Mouse (Mus musculus): Measurements from ENCODE around the gene Cask. TPM values are rescaled to one million over a fixed set of nuclear protein-coding genes. Genes with fewer than 3 reads are reported as not detected.

Gene Cask
- polyA plus RNA-seq, 1 experiment from 2014 or later, result 21.6 TPM

- DNase-seq (ENCODE audit: low spot score), result no peak
- no peaks in the 10 kb centered on the region for H3K9me3 ChIP-seq (replicated peaks; ENCODE audit: control insufficient read depth, low read length)
- no peaks in the 10 kb centered on the region for H3K36me3 ChIP-seq (replicated peaks; ENCODE audit: control insufficient read depth, insufficient read depth, low read depth, low read length)
- WGBS, result 73% methylated on average over 4 of the region's 4 CpGs
- H3K27ac ChIP-seq (replicated peaks; ENCODE audit: low read depth, low read length), result no peak overlapping the region
- H3K9ac ChIP-seq (replicated peaks; ENCODE audit: low read length), result no peak overlapping the region
- no peak overlapping the region for H3K4me2 ChIP-seq (ENCODE audit: low read depth, low read length)
- no peak overlapping the region for H3K4me3 ChIP-seq (ENCODE audit: low read depth, low read length)
- H3K27me3 ChIP-seq (ENCODE audit: control insufficient read depth, insufficient read depth, low read length), result peaks cover 2% of the 10 kb centered on the region; the same call in 1 of the 2 replicates
- H3K4me1 ChIP-seq (ENCODE audit: control insufficient read depth, insufficient read depth, low read length), result no peaks in the 10 kb centered on the region
- ATAC-seq (replicated peaks; ENCODE audit: insufficient number of reproducible peaks, low FRiP score, low TSS enrichment, low read depth), result no peak
Observed at GRCm38 (mm10) chrX:13472751-13473225, 378.4 kb downstream of the Cask start.

- Histone ChIP-seq H3K27ac (replicated peaks; ENCODE audit: low read depth, low read length) (no peak overlapping the region), H3K9ac (replicated peaks; ENCODE audit: low read length) (no peak overlapping the region), H3K36me3 (replicated peaks; ENCODE audit: control insufficient read depth, insufficient read depth, low read depth, low read length) (no peaks in the 10 kb centered on the region), H3K9me3 (replicated peaks; ENCODE audit: control insufficient read depth, low read length) (no peaks in the 10 kb centered on the region), H3K27me3 (ENCODE audit: control insufficient read depth, insufficient read depth, low read length) (peaks cover 2% of the 10 kb centered on the region; the same call in 1 of the 2 replicates), H3K4me3 (ENCODE audit: low read depth, low read length) (no peak overlapping the region), H3K4me2 (ENCODE audit: low read depth, low read length) (no peak overlapping the region), H3K4me1 (ENCODE audit: control insufficient read depth, insufficient read depth, low read length) (no peaks in the 10 kb centered on the region)
- 74% methylated on average over 3 of the region's 3 CpGs for WGBS
- DNase-seq (ENCODE audit: low spot score) (no peak), ATAC-seq (replicated peaks; ENCODE audit: insufficient number of reproducible peaks, low FRiP score, low TSS enrichment, low read depth) (no peak)
Observed at GRCm38 (mm10) chrX:13471925-13472324, 379.2 kb downstream of the Cask start.

- ATAC-seq (replicated peaks; ENCODE audit: insufficient number of reproducible peaks, low FRiP score, low TSS enrichment, low read depth), result no peak
- Histone ChIP-seq H3K36me3 (replicated peaks; ENCODE audit: control insufficient read depth, insufficient read depth, low read depth, low read length) (no peaks in the 10 kb centered on the region), H3K27me3 (ENCODE audit: control insufficient read depth, insufficient read depth, low read length) (peaks cover 2% of the 10 kb centered on the region; the same call in 1 of the 2 replicates), H3K4me2 (ENCODE audit: low read depth, low read length) (no peak overlapping the region), H3K9me3 (replicated peaks; ENCODE audit: control insufficient read depth, low read length) (no peaks in the 10 kb centered on the region), H3K4me1 (ENCODE audit: control insufficient read depth, insufficient read depth, low read length) (no peaks in the 10 kb centered on the region), H3K4me3 (ENCODE audit: low read depth, low read length) (no peak overlapping the region), H3K27ac (replicated peaks; ENCODE audit: low read depth, low read length) (no peak overlapping the region), H3K9ac (replicated peaks; ENCODE audit: low read length) (no peak overlapping the region)
- no peak for DNase-seq (ENCODE audit: low spot score)
- 74% methylated on average over 9 of the region's 9 CpGs for WGBS
Observed at GRCm38 (mm10) chrX:13469160-13470116, 381.7 kb downstream of the Cask start.

GRCm38 (mm10) chrX:13467121-13467571 is 384.0 kb downstream of the Cask start:
- Histone ChIP-seq H3K9ac (replicated peaks; ENCODE audit: low read length) (no peak overlapping the region), H3K4me2 (ENCODE audit: low read depth, low read length) (no peak overlapping the region), H3K27ac (replicated peaks; ENCODE audit: low read depth, low read length) (no peak overlapping the region), H3K4me3 (ENCODE audit: low read depth, low read length) (no peak overlapping the region), H3K27me3 (ENCODE audit: control insufficient read depth, insufficient read depth, low read length) (0 out of 2 replicates have a peak, but pooled peaks cover 2% of the 10 kb centered on the region), H3K4me1 (ENCODE audit: control insufficient read depth, insufficient read depth, low read length) (no peaks in the 10 kb centered on the region), H3K9me3 (replicated peaks; ENCODE audit: control insufficient read depth, low read length) (no peaks in the 10 kb centered on the region), H3K36me3 (replicated peaks; ENCODE audit: control insufficient read depth, insufficient read depth, low read depth, low read length) (no peaks in the 10 kb centered on the region)
- DNase-seq (ENCODE audit: low spot score), result no peak
- no peak for ATAC-seq (replicated peaks; ENCODE audit: insufficient number of reproducible peaks, low FRiP score, low TSS enrichment, low read depth)
- WGBS, result 64% methylated on average over 6 of the region's 6 CpGs

Small RNA genes lying within 50 kb of the gene (microRNA-seq; reads per million reads assigned to microRNA genes)
- not detected for gene Gm25246 (ENCODE audit: borderline number of aligned reads)

Other genes with a start within 250 kb of the Cask start
- 1.8 and 2.3 TPM in 2 replicates for gene Gpr34, start 219.3 kb downstream of the Cask start, polyA plus RNA-seq (2014; fragmentation: Nextera tagmentation; extraction: Ambion mirVana)
- 0.21 and 0.48 TPM in 2 replicates for gene Gpr82, start 190.0 kb downstream of the Cask start, polyA plus RNA-seq (2014; fragmentation: Nextera tagmentation; extraction: Ambion mirVana)

Measured in embryonic facial prominence, embryonic 11.5 days (tissue).